Mouse (Mus musculus) cerebellum, postnatal 25 days (tissue): ENCODE data around the gene Kcna6.

Experiments used
- DNase-seq, 2 experiments: peaks; one replicate each; pipeline ENCODE4 v3.0.0; 2021; ENCODE audit warnings: mixed read lengths in 2 of 2

The Kcna6 gene

GRCm38 (mm10) chr6:126740211-126741142 is at the start of gene Kcna6:
Gene Kcna6, minus strand, starts transcription at chr6:126740674.
- peak; percentile 21 to 40 for DNase-seq

DNA sequence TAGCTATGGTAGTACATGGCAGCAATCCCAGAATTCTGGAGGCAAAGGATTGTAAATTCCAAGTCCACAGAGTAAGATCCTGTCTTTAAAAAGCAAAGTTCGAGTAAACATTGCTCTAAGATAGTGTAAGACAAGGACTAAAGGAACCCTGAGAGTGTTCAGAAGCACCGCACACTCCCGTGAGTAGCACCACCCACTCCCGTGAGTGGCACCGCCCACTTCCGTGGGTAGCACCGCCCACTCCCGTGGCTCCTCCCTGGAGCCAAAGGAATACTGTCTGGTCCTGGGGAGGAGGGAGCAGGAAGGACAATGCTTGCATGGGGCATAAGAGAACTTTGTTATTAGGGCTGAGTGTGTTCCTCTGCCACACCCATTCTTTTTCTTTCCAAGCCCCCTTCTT is 48.4 kb upstream of the Kcna6 start:
- no peak for DNase-seq

DNA sequence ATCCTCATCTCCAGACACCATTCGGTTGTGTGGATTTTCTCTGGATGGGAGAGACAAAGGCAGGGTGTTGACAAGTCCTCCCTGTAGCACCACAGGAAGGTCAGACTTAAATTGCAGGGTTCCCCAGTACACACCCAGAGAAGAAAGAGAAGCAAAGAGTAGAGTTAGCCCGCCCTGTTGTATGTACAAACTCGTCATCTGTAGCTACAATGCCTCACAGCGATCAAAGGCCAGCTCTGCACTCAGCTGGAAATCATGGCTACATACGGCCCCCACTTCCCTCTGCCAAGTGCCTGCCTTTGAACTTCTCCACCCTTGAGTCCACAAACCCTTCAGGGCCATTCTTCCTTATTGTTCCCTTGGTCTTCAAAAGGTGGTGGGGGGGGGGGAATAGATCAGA is 43.7 kb upstream of the Kcna6 start:
- no peak for DNase-seq

DNA sequence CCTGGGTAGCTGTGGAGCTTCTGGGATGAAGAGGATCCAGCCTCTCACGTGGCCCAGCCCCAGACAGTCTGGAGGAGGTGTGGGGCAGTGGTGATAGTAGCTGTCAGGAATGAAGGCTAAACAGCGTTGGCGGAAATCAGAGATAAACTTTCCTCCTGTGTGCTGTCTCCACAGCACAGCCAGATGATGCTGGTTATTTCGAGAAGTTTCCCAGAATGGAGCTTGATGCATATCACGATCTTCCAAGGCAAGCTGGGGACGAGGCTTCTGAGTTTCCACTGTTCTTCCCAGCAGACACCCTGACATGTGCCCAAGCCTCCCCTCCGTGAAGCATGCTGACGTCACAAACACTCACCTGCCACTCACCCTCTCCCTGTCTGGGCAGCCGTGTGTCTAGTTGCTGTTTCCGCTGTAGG is 43.2 kb upstream of the Kcna6 start:
- DNase-seq, result no peak

DNA sequence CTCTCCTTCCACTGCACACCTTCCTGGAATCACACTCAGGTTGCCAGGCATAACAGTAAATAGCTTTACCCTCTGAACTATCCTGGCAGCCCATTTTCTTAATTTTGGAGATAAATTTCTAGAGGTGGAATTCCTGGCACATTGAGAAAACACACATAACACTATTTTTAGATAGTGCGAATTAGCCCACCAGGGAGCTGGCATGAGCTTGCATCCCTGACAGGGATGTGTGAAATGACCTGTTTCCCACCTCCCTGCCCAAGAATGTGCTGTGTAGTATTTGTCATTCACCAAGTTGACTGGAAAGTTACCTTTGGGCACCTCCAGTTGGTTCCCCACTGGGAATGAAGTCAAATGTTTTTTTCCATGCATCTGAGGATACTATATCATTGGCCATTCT is 42.6 kb upstream of the Kcna6 start:
- DNase-seq, result peak; percentile 22 to 65

DNA sequence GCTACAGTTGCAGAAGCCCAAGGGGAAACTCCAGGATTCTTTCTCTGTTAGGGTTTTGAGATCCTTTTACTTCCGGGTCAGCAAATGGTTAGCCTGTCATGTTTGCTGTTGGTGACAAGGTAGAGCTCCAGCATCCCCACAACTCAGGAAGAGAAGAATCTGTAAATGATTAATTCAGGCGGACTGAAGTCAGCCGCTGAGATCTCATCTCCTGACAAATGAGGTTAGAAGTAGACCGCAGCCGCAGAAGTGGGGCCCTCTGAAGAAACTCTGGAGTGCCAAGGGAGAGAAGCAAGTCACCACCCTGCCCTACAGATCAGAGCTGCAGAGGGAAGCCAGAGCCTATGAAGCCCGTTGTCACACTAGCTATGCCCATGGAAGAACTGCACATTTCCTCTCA is 37.4 kb upstream of the Kcna6 start:
- no peak for DNase-seq

GRCm38 (mm10) chr6:126773873-126774272 is 33.4 kb upstream of the Kcna6 start:
- peak in 1 of 2 experiments; percentile 15 for DNase-seq

DNA sequence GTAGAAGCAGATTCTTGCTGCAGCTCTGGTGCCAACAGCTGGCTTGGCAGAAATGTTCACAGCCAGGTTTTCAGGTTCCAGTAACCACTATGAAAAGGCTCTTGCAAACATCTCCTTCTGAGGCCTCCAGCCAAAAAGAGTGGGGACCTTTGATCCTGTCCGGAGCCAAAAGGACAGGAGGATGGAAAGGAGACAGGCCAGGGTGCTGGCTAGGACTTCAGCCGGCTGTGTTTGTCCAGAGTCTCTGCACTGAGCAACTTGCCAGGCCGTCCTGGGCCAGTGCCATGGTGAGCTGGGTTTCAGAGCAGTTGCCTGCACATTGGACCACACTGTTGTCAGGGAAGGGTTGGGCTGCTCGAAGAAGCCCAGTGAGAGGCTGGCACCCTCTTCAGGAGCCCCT is 31.9 kb upstream of the Kcna6 start:
- DNase-seq, result peak; percentile 41 to 68

- DNase-seq, result peak; percentile 23 to 30
Observed at GRCm38 (mm10) chr6:126770146-126770731, 29.8 kb upstream of the Kcna6 start.

- DNase-seq, result no peak
Observed at GRCm38 (mm10) chr6:126768957-126769665, 28.6 kb upstream of the Kcna6 start.

GRCm38 (mm10) chr6:126767610-126768532 is 27.4 kb upstream of the Kcna6 start:
- no peak for DNase-seq

GRCm38 (mm10) chr6:126766552-126766951 is 26.1 kb upstream of the Kcna6 start:
- no peak for DNase-seq

DNA sequence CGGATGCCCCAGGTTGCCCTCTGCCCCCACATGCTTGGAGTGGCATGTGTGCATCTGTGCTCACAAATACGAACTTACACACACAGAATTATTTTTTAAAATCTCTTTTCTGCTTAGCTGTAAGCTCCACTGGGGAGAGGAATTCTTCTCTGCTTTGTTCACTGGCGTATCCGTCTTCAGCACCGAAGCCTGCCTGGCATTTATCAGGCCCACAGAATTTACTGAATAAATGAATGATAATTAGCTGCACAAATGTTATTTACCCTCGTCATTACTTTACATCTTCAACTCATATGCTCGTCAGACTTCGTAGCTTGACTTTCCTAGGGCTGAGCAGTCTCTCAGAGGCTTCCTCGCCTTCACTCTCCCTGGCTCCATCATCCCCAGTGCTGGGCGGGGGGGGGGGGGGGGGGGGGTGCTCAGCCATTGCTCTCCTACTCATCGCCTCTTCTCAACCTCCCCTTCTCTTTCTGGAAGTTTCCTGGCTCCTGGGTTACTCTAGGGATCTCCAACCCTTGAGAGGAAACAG is 24.2 kb upstream of the Kcna6 start:
- DNase-seq, result no peak

DNA sequence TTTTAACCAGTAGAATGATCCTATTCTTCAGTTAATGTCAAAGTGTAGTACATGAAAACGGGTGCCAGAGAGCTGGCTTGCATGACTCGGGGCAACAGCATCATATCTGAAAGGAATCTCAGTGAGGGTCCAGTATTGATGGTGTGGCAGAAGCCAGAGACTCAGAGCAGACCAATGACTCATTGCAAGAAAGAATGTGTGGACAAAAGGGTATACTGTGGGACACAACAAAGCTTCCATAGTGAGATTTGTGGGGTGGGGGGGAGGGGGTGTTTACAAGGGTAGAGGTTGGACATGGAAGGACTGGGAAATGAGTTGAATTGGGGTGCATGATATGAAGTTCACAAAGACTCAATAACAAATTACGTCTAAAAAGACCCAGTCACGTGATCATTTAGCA is 20.9 kb upstream of the Kcna6 start:
- no peak for DNase-seq

- DNase-seq, result no peak
Observed at GRCm38 (mm10) chr6:126755729-126756411, 15.4 kb upstream of the Kcna6 start.

DNA sequence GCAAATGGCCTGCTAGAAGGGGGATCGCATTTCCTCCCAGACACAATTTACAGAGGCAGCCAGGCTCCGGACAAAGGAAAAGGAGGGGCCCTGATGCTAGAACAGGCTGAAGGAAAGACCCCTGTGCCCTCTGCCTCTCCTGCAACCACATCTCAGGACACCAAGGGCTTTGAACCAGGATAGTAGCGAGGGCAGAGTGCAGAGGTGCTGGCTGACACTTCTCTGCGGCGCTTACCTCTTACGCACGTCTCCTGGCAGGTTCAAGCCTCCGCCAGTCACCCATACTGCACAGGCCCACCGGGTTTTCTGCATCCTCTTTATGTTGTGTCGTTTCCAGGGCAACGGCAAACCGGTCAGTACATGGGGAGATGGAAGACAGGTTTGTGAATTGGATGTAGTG is 12.0 kb upstream of the Kcna6 start:
- DNase-seq, result no peak

- no peak for DNase-seq
Observed at GRCm38 (mm10) chr6:126745888-126746287, 5.4 kb upstream of the Kcna6 start.

- DNase-seq, result no peak
Observed at GRCm38 (mm10) chr6:126742610-126743009, 2.1 kb upstream of the Kcna6 start.

DNA sequence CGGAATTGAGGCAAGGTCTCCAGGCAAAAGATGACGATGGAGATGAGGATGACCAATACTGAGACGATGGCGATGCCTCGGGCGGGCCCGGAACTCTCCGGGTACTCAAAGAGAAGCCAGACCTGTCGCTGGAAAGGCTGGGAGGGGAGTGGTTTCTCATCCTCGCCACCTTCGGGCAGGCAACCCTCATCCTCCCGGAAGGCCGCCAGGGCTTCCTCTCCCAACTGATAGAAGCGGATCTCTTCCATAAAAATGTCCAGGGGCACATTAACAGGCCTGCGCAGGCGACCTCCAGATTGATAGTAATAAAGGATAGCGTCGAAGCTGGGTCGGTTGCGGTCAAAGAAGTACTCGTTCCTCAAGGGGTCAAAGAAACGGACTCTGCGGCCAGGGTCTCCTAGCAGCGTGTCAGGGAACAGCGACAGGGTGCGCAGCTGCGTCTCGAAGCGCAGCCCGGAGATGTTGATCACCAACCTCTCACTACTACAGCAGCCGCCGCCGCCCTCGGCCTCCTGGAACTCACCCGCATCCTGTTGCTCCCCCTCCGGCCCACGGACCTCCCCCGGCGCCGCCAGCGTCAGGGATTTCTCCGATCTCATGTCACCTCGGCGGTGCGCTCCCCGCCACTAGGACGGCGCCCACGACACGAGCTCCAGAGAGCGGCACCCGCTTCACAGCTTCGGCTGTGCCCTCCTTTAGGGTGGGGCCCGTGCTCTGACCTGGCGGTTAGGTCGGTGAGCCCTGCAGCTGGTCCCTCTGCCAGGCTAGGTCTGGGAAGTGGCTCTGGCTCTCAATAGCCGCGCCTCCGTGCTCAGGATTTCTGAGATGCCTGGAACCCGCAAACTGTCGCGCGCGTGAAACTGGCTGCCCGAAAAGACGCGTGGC is 906 bp downstream of the Kcna6 start:
- peak; percentile 15 to 59 for DNase-seq

GRCm38 (mm10) chr6:126736996-126737395 is 3.5 kb downstream of the Kcna6 start:
- peak; percentile 47 to 66 for DNase-seq
